Mouse (Mus musculus) limb, embryonic 11.5 days (tissue): ENCODE data around the gene Kcnd3. TPM values are rescaled to one million over a fixed set of nuclear protein-coding genes. Genes with fewer than 3 reads are reported as not detected.

Experiments used
- ATAC-seq: fragments of 200-750 bp; cut with Nextera tagmentation; 2 replicates; pipeline ENCODE4 v1.8.0; 2017; ENCODE audit warnings: low read depth; ENCODE audit not compliant: insufficient number of reproducible peaks, low FRiP score, low TSS enrichment
- DNase-seq: peaks from one replicate; pipeline ENCODE4 v3.0.0-alpha.2; 2015; ENCODE audit warnings: low spot score
- H3K27ac ChIP-seq: fragments of 300-500 bp; sonication (generic); replicated peaks from 2 replicates; pipeline ENCODE4 v1.5.1; 2014; ENCODE audit warnings: low read depth, mild to moderate bottlenecking, low read length
- H3K27me3 ChIP-seq: fragments of 300-500 bp; sonication (generic); 2 replicates; pipeline ENCODE4 v1.6.1; 2014; ENCODE audit warnings: mild to moderate bottlenecking, low read length, mixed read lengths; ENCODE audit not compliant: control insufficient read depth, insufficient read depth
- H3K36me3 ChIP-seq: fragments of 300-500 bp; sonication (generic); 2 replicates; pipeline ENCODE4 v1.6.1; 2014; ENCODE audit warnings: mild to moderate bottlenecking, low read length, moderate library complexity, mixed read lengths; ENCODE audit not compliant: control insufficient read depth, insufficient read depth
- H3K4me1 ChIP-seq: fragments of 300-500 bp; sonication (generic); 2 replicates; pipeline ENCODE4 v1.6.1; 2014; ENCODE audit warnings: low read length, mixed read lengths; ENCODE audit not compliant: control insufficient read depth, insufficient read depth
- H3K4me2 ChIP-seq: fragments of 300-500 bp; sonication (generic); 2 replicates; pipeline ENCODE4 v1.6.1; 2014; ENCODE audit warnings: low read depth, mild to moderate bottlenecking, moderate library complexity; ENCODE audit not compliant: severe bottlenecking
- H3K4me3 ChIP-seq: fragments of 300-500 bp; sonication (generic); 2 replicates; pipeline ENCODE4 v1.5.1; 2014; ENCODE audit warnings: low read depth, low read length
- H3K9ac ChIP-seq: fragments of 300-500 bp; sonication (generic); 2 replicates; pipeline ENCODE4 v1.6.1; 2014; ENCODE audit warnings: mild to moderate bottlenecking, low read length
- H3K9me3 ChIP-seq: fragments of 300-500 bp; sonication (generic); 2 replicates; pipeline ENCODE4 v1.6.1; 2016; ENCODE audit warnings: low read length; ENCODE audit not compliant: control insufficient read depth
- WGBS: fragments of 180-500 bp; shearing (Covaris S2); extraction: QIAGEN DNeasy Blood & Tissue Kit; methylation state at CpG from one replicate; pipeline ENCODE4 v1.1.7; 2014; 5-methylcytosine and 5-hydroxymethylcytosine counted together
- polyA plus RNA-seq: library from polyadenylated mRNA; unstranded; fragments of >200 nt; fragmentation: Nextera tagmentation; extraction: Ambion mirVana; gene quantifications from 2 replicates; pipeline ENCODE4 v1.2.1, GENCODE M21; 2014

Kcnd3 gene
- polyA plus RNA-seq, 1 experiment from 2014 or later, result 0.12 TPM

GRCm38 (mm10) chr3:105616861-105617743, 165.0 kb downstream of the Kcnd3 start:
- no peak overlapping the region for H3K4me2 ChIP-seq
- H3K9ac ChIP-seq, result no peak overlapping the region

GRCm38 (mm10) chr3:105621154-105621553, 169.0 kb downstream of the Kcnd3 start:
- ATAC-seq, result no peak
- Histone ChIP-seq H3K4me2 (no peak overlapping the region), H3K27ac (no peak overlapping the region), H3K4me1 (no peaks in the 10 kb centered on the region), H3K27me3 (no peaks in the 10 kb centered on the region), H3K9ac (no peak overlapping the region), H3K9me3 (no peaks in the 10 kb centered on the region), H3K36me3 (no peaks in the 10 kb centered on the region), H3K4me3 (no peak overlapping the region)
- DNase-seq, result no peak
- 65% methylated on average over 8 of the region's 8 CpGs for WGBS

More at GRCm38 (mm10) chr3:105616861-105617743, 165.0 kb downstream of the Kcnd3 start:
- no peaks in the 10 kb centered on the region for H3K4me1 ChIP-seq
- no peak overlapping the region for H3K27ac ChIP-seq
- DNase-seq (no peak), ATAC-seq (no peak)
- no peaks in the 10 kb centered on the region for H3K9me3 ChIP-seq
- no peaks in the 10 kb centered on the region for H3K36me3 ChIP-seq
- H3K4me3 ChIP-seq, result no peak overlapping the region
- 93% methylated on average over 2 of the region's 2 CpGs for WGBS
- no peaks in the 10 kb centered on the region for H3K27me3 ChIP-seq

- no peaks in the 10 kb centered on the region for H3K27me3 ChIP-seq
- H3K4me3 ChIP-seq, result no peak overlapping the region
- ATAC-seq (no peak), DNase-seq (no peak)
- no peak overlapping the region for H3K27ac ChIP-seq
- no peaks in the 10 kb centered on the region for H3K4me1 ChIP-seq
- H3K9ac ChIP-seq, result no peak overlapping the region
- H3K9me3 ChIP-seq, result no peaks in the 10 kb centered on the region
- no peaks in the 10 kb centered on the region for H3K36me3 ChIP-seq
- no peak overlapping the region for H3K4me2 ChIP-seq
- WGBS, result 59% methylated on average over 4 of the region's 4 CpGs
Observed at GRCm38 (mm10) chr3:105623137-105623536, 171.0 kb downstream of the Kcnd3 start.

GRCm38 (mm10) chr3:105625961-105626360, 173.8 kb downstream of the Kcnd3 start:
- ATAC-seq (no peak), DNase-seq (no peak)
- 93% methylated on average over 2 of the region's 2 CpGs for WGBS
- H3K27ac ChIP-seq, result no peak overlapping the region
- no peaks in the 10 kb centered on the region for H3K9me3 ChIP-seq
- H3K4me2 ChIP-seq, result no peak overlapping the region
- H3K4me1 ChIP-seq, result no peaks in the 10 kb centered on the region
- no peaks in the 10 kb centered on the region for H3K27me3 ChIP-seq
- no peak overlapping the region for H3K9ac ChIP-seq
- H3K36me3 ChIP-seq, result no peaks in the 10 kb centered on the region
- no peak overlapping the region for H3K4me3 ChIP-seq

- Histone ChIP-seq H3K9ac (no peak overlapping the region), H3K4me3 (no peak overlapping the region), H3K27ac (no peak overlapping the region), H3K36me3 (no peaks in the 10 kb centered on the region), H3K4me1 (0 out of 2 replicates have a peak, but pooled peaks cover under 1% of the 10 kb centered on the region), H3K4me2 (no peak overlapping the region), H3K9me3 (no peaks in the 10 kb centered on the region), H3K27me3 (no peaks in the 10 kb centered on the region)
- DNase-seq, result no peak
- no peak for ATAC-seq
- 69% methylated on average over 6 of the region's 6 CpGs for WGBS
Observed at GRCm38 (mm10) chr3:105627258-105627657, 175.1 kb downstream of the Kcnd3 start.

GRCm38 (mm10) chr3:105632296-105632695, 180.2 kb downstream of the Kcnd3 start:
- 58% methylated on average over 2 of the region's 2 CpGs for WGBS
- Histone ChIP-seq H3K4me2 (no peak overlapping the region), H3K9ac (no peak overlapping the region), H3K4me3 (no peak overlapping the region), H3K36me3 (no peaks in the 10 kb centered on the region), H3K27ac (no peak overlapping the region), H3K27me3 (no peaks in the 10 kb centered on the region), H3K4me1 (0 out of 2 replicates have a peak, but pooled peaks cover 7% of the 10 kb centered on the region), H3K9me3 (no peaks in the 10 kb centered on the region)
- ATAC-seq (no peak), DNase-seq (no peak)

GRCm38 (mm10) chr3:105633021-105633420, 180.9 kb downstream of the Kcnd3 start:
- no peaks in the 10 kb centered on the region for H3K27me3 ChIP-seq
- H3K9ac ChIP-seq, result no peak overlapping the region
- H3K9me3 ChIP-seq, result no peaks in the 10 kb centered on the region
- no peak overlapping the region for H3K27ac ChIP-seq
- H3K36me3 ChIP-seq, result no peaks in the 10 kb centered on the region
- ATAC-seq (no peak), DNase-seq (no peak)
- 92% methylated on average over 3 of the region's 3 CpGs for WGBS
- no peak overlapping the region for H3K4me2 ChIP-seq
- 0 out of 2 replicates have a peak, but pooled peaks cover 7% of the 10 kb centered on the region for H3K4me1 ChIP-seq
- no peak overlapping the region for H3K4me3 ChIP-seq

GRCm38 (mm10) chr3:105642186-105642585, 190.1 kb downstream of the Kcnd3 start:
- Histone ChIP-seq H3K4me1 (no peaks in the 10 kb centered on the region), H3K4me2 (no peak overlapping the region), H3K36me3 (no peaks in the 10 kb centered on the region), H3K9me3 (no peaks in the 10 kb centered on the region), H3K4me3 (no peak overlapping the region), H3K9ac (no peak overlapping the region), H3K27me3 (no peaks in the 10 kb centered on the region), H3K27ac (no peak overlapping the region)
- DNase-seq (no peak), ATAC-seq (no peak)
- WGBS, result 44% methylated on average over 1 of the region's 1 CpGs
